Mouse (Mus musculus) Muller cell, postnatal 12 days (primary cell): ENCODE measurements around the gene Pgpep1.

Experiments
- DNase-seq: peaks from one replicate; pipeline ENCODE4 v3.0.0-alpha.2; 2015; ENCODE audit errors: inconsistent ontology term

Pgpep1 gene

GRCm38 (mm10) chr8:70632346-70632892 lies 27.8 kb downstream of the Pgpep1 start, which contains the start of gene Gdf15:
Gene Gdf15 (minus strand): TSS chr8:70632456.
- DNase-seq = no peak

DNA sequence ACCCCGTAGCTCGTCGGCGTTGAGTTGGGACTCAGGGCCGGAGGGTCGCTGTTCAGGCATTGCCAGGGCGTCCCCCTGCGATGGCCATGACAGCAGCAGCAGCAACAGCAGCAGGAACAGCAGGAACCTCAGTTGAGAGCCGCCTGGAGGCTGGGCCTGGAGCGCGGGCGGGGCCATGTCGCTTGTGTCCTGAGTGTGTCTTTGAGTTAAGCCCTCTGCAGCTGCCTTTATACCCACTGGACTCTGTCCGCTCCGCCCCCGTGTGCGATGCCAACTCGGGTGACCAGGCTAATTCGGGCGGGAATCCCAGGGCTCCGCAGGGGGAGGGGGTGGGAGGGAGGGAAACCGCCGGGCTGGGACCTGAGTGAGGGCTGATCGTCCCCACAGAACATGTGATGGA lies 28.8 kb downstream of the Pgpep1 start:
- DNase-seq = peak; percentile 83

DNA sequence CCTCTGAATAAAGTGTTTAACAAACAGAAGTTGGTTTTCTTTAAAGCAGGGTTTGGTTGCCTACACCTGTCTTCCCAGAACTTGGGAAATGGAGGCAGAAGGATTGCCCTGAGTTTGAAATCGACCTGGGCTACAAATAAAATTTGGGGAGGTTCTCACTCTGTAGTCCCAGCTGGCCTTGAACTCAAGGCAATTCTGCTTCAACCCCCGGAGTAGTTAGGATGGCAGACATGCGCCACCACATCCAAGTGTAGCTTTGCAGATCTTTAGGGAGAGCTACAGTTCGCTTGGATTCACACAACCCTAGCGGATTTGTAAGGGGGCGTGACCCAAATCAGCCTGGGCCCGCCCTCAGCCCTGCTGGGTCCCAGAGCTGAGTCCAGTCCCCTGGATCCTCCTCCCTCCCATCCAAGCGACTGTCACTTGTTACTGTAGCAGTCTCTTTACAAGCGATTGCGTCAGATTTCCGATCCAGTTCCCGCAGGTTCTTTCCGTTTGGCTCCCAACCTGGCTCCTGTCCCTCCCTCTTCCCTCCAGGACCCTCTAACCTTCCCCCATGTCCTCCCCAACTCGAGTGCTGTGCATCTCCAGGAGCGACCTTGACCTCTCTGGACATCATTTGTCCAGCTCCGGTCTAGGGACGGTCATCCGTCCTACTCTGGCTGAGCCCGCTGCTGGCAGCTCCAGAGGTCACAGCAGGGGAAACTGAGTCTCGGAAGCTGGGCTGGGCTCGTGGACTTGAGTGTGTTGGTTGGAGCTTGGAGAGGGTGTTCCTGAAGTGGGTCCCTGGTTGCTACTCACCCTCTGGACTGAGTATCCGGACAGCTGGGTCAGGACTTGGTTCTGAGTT lies 29.4 kb downstream of the Pgpep1 start:
- DNase-seq = peak; percentile 85

- DNase-seq = peak; percentile 89
Observed at GRCm38 (mm10) chr8:70629574-70630531, 30.3 kb downstream of the Pgpep1 start.

GRCm38 (mm10) chr8:70628986-70629490 lies 31.1 kb downstream of the Pgpep1 start:
- DNase-seq = no peak

DNA sequence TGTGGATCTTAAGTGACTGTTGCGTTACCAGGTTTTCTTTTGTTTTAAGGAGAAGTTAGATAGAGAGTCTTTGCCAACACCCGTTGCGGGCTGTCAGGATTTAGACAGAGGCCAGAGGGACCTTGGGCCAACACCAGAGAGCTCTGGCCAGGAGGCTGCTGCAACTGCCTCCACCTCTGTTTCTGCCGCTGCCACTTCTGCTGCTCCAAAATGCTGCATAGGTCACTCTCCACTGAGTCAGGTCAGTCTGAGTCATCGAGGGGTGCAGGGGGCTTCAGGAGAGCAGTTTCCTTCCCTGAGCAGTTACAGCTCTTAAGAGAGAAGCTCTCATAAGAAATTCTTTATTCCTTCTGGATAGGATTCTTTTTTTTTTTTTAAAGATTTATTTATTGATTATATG lies 33.1 kb downstream of the Pgpep1 start:
- no peak for DNase-seq

- no peak for DNase-seq
Observed at GRCm38 (mm10) chr8:70625104-70625503, 35.1 kb downstream of the Pgpep1 start.

GRCm38 (mm10) chr8:70622220-70622619 lies 38.0 kb downstream of the Pgpep1 start:
- DNase-seq = no peak

- no peak for DNase-seq
Observed at GRCm38 (mm10) chr8:70618888-70619334, 41.3 kb downstream of the Pgpep1 start.

GRCm38 (mm10) chr8:70617985-70618384 lies 42.2 kb downstream of the Pgpep1 start:
- no peak for DNase-seq

GRCm38 (mm10) chr8:70616645-70617044 lies 43.5 kb downstream of the Pgpep1 start:
- DNase-seq = no peak

DNA sequence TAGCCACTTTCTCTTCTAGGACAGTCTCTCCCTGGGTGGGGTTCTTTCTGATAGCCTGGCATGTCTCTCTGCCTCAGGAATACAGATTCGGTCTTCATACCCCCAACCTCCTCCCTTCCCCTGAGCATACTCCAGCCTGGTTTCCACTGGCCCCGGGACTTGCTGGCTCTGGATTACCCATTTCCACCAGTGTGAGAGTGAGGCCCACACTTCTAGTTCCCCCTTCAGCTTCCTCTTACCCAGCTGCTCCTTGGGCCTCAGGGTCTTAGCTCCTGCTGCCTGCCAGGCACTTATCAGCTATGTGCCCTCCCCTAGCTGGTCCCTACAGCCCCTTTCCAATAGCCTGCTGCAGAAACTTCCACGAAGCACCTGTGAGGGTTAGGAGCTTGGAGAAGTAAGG lies 44.3 kb downstream of the Pgpep1 start, which contains the start of gene Lrrc25:
Gene Lrrc25 (plus strand): TSS at position 262 of the 400 bp plus-strand sequence.
- no peak for DNase-seq

DNA sequence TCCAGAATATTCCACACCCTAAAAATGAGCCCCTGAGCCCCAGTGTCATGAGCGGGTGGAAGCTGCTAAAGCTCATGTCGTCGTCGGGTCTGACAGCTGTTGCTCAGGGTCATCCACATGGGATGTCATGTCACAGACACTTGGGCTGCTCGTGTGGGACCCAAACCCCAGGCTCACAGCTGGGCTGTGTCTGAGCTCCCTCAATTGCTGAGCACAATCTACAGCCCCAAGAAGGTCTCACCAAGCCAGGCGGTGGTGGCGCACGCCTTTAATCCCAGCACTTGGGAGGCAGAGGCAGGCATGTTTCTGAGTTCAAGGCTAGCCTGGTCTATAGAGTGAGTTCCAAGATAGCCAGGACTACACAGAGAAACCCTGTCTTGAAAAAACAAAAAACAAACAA lies 44.9 kb downstream of the Pgpep1 start:
- no peak for DNase-seq

DNA sequence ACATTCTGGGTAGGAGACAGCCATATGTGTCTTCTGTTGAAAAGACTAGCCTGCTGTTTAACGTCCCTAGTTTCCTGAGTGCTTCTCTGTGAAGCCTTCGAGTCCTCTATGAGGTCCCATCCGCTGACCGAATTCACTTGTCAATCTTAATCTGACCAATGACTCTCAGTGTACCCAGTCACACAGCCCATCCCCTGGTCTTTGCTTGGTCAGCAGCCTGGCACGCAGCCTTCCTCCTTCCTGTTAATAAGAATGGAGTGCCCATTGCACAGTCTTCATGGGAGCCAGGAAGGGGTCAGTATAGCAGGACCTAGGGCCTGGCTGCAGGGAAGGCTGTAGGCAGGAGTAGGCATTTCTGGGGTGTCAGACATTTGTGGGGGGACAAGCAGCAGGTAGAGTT lies 45.7 kb downstream of the Pgpep1 start:
- no peak for DNase-seq

GRCm38 (mm10) chr8:70613763-70614162 lies 46.4 kb downstream of the Pgpep1 start:
- DNase-seq = no peak

- peak; percentile 70 for DNase-seq
Observed at GRCm38 (mm10) chr8:70611849-70612248, 48.3 kb downstream of the Pgpep1 start.

GRCm38 (mm10) chr8:70610796-70611771 lies 49.1 kb downstream of the Pgpep1 start:
- DNase-seq = peak; percentile 82

- DNase-seq = peak; percentile 95
Observed at GRCm38 (mm10) chr8:70609849-70610795, 50.1 kb downstream of the Pgpep1 start.

GRCm38 (mm10) chr8:70609368-70609848 lies 50.8 kb downstream of the Pgpep1 start:
- DNase-seq = peak; percentile 91
